In genomic region chr13:55835548-55836097, GRCm38 (mm10) we compare ENCODE assay signal across 10 mouse cellular contexts. TPM values are rescaled to one million over a fixed set of nuclear protein-coding genes. Genes with fewer than 3 reads are reported as not detected.
A peak's percentile ranks its signal among the peaks of the same experiment; 100 is the strongest.
DNase-seq lines count a peak whose midpoint lies in the region; ATAC-seq lines count a peak whose summit lies in the region.
"Had no signal": no experiment of that assay in that cellular context is flagged by ENCODE, and none has a peak within 500 bp of the region (broad histone marks: within the 10 kb centered on the region; RNA-seq: fewer than 3 reads in every experiment).

No protein-coding gene starts in this region.

- peaks cover 20% of the 10 kb centered on the region for H3K4me1 ChIP-seq in kidney, embryonic 16.5 days (ENCODE audit: insufficient read depth, low read length)
- H3K4me1 ChIP-seq in forebrain, embryonic 16.5 days (replicated peaks; ENCODE audit: control insufficient read depth, insufficient read depth, low read length): peaks cover 21% of the 10 kb centered on the region
- H3K4me1 ChIP-seq in midbrain, embryonic 14.5 days (ENCODE audit: control insufficient read depth, insufficient read depth, low read length): peaks cover 5% of the 10 kb centered on the region; the same call in 1 of the 2 replicates

- no peaks in the 10 kb centered on the region for H3K36me3 ChIP-seq in kidney, embryonic 16.5 days (ENCODE audit: insufficient read depth, low read length)
- no peaks in the 10 kb centered on the region for H3K36me3 ChIP-seq in forebrain, embryonic 16.5 days (ENCODE audit: control insufficient read depth, insufficient read depth)
- no peaks in the 10 kb centered on the region for H3K36me3 ChIP-seq in midbrain, embryonic 14.5 days (ENCODE audit: control insufficient read depth, insufficient read depth, low read length)

- H3K27me3 ChIP-seq in kidney, embryonic 16.5 days (ENCODE audit: insufficient read depth, low read length): peaks cover 100% of the 10 kb centered on the region
- peaks cover 83% of the 10 kb centered on the region for H3K27me3 ChIP-seq in forebrain, embryonic 16.5 days (replicated peaks; ENCODE audit: control insufficient read depth, insufficient read depth, low read length)
- H3K27me3 ChIP-seq in midbrain, embryonic 14.5 days (ENCODE audit: control insufficient read depth, insufficient read depth, low read length): peaks cover 92% of the 10 kb centered on the region

- no peak for ATAC-seq in kidney, embryonic 16.5 days (ENCODE audit: low FRiP score, low TSS enrichment)
- ATAC-seq in forebrain, embryonic 16.5 days: peak; percentile 70
- no peak for ATAC-seq in midbrain, embryonic 14.5 days (ENCODE audit: low FRiP score, low TSS enrichment)
- ATAC-seq in cerebellum, adult (ENCODE audit: insufficient number of reproducible peaks, low FRiP score, low TSS enrichment): no peak

- WGBS in kidney, embryonic 16.5 days: 1% methylated on average over 33 of the region's 33 CpGs
- under 1% methylated on average over 33 of the region's 33 CpGs for WGBS in forebrain, embryonic 16.5 days
- WGBS in midbrain, embryonic 14.5 days: under 1% methylated on average over 33 of the region's 33 CpGs

- DNase-seq in kidney, adult 9 months: no peak
- peak; percentile 64 for DNase-seq in embryo, embryonic 11 days
- peak; percentile 58 for DNase-seq in midbrain, embryonic 14.5 days
- DNase-seq in adipocyte (ENCODE audit: low spot score): no peak
- no peak for DNase-seq in thymus, postnatal 0 days (ENCODE audit: low spot score)
- DNase-seq: right cerebral cortex, postnatal 14 days had no signal

- 0 out of 2 replicates have a peak overlapping the region, but pooled peaks have one; percentile 12 for H3K4me2 ChIP-seq in kidney, embryonic 16.5 days (replicated peaks; ENCODE audit: low read depth, low read length)
- no peak overlapping the region for H3K4me2 ChIP-seq in forebrain, embryonic 16.5 days (ENCODE audit: low read length)
- no peak overlapping the region for H3K4me2 ChIP-seq in midbrain, embryonic 14.5 days (ENCODE audit: low read length)

- H3K27ac ChIP-seq in kidney, embryonic 16.5 days (ENCODE audit: low read length): no peak overlapping the region
- no peak overlapping the region for H3K27ac ChIP-seq in forebrain, embryonic 16.5 days (ENCODE audit: low read length)
- no peak overlapping the region for H3K27ac ChIP-seq in midbrain, embryonic 14.5 days (replicated peaks; ENCODE audit: low read depth, low read length)
- H3K27ac ChIP-seq: left cerebral cortex, adult 2 months had no signal

- H3K9ac ChIP-seq in kidney, embryonic 16.5 days (replicated peaks; ENCODE audit: low read length): no peak overlapping the region
- H3K9ac ChIP-seq in forebrain, embryonic 16.5 days (replicated peaks; ENCODE audit: low read depth, low read length): no peak overlapping the region
- H3K9ac ChIP-seq in midbrain, embryonic 14.5 days (replicated peaks; ENCODE audit: low read length): no peak overlapping the region

- no peaks in the 10 kb centered on the region for H3K9me3 ChIP-seq in kidney, embryonic 16.5 days (ENCODE audit: low read length)
- H3K9me3 ChIP-seq in forebrain, embryonic 16.5 days (ENCODE audit: control insufficient read depth, low read length): 0 out of 2 replicates have a peak, but pooled peaks cover 2% of the 10 kb centered on the region
- no peaks in the 10 kb centered on the region for H3K9me3 ChIP-seq in midbrain, embryonic 14.5 days (ENCODE audit: control insufficient read depth, low read length)

- peak overlapping the region; percentile 14; the same call in 1 of the 2 replicates for H3K4me3 ChIP-seq in kidney, embryonic 16.5 days (ENCODE audit: low read length)
- H3K4me3 ChIP-seq in forebrain, embryonic 16.5 days (replicated peaks; ENCODE audit: low read length): no peak overlapping the region
- H3K4me3 ChIP-seq in midbrain, embryonic 14.5 days (replicated peaks; ENCODE audit: low read depth, low read length): 0 out of 2 replicates have a peak overlapping the region, but pooled peaks have one; percentile 10
- H3K4me3 ChIP-seq: left cerebral cortex, adult 2 months had no signal

RNA-seq across cellular contexts. Expression of gene Pitx1, which starts 0.4 kb away (rescaled TPM):
- 0.36 and 2.1 TPM in 2 replicates for polyA plus RNA-seq in kidney, embryonic 16.5 days (2015; fragmentation: Nextera tagmentation; extraction: Ambion mirVana)
- polyA plus RNA-seq in forebrain, embryonic 16.5 days (2015; fragmentation: Nextera tagmentation; extraction: Ambion mirVana): 0.35 TPM in 1 of 2 replicates, not detected in the other
- polyA plus RNA-seq in midbrain, embryonic 14.5 days (2014; fragmentation: Nextera tagmentation; extraction: Ambion mirVana): 3.2 and 3.3 TPM in 2 replicates
- polyA plus RNA-seq in thymus, postnatal 0 days (2015; fragmentation: Nextera tagmentation; extraction: Ambion mirVana): 0.70 TPM in 1 of 2 replicates, not detected in the other

RNA-seq across cellular contexts. Expression of gene Catsper3, which starts 51.3 kb away (rescaled TPM):
- 0.16 and 0.18 TPM in 2 replicates for polyA plus RNA-seq in kidney, embryonic 16.5 days (2015; fragmentation: Nextera tagmentation; extraction: Ambion mirVana)
- not detected in 2 replicates for polyA plus RNA-seq in forebrain, embryonic 16.5 days (2015; fragmentation: Nextera tagmentation; extraction: Ambion mirVana)
- polyA plus RNA-seq in midbrain, embryonic 14.5 days (2014; fragmentation: Nextera tagmentation; extraction: Ambion mirVana): not detected in 2 replicates
- 0.13 TPM in 2 replicates for polyA plus RNA-seq in thymus, postnatal 0 days (2015; fragmentation: Nextera tagmentation; extraction: Ambion mirVana)

Comparison
In these comparisons a context has a peak if more than half of its experiments do, and no peak if none do; other contexts are left out.
1. DNase-seq: peak in embryo, embryonic 11 days (single experiment) and midbrain, embryonic 14.5 days (single experiment); none in kidney, adult 9 months (single experiment), adipocyte (single experiment) and thymus, postnatal 0 days (single experiment).